Mouse (Mus musculus) liver, embryonic 16.5 days (tissue): ENCODE results near the gene Sdr9c7. TPM values are rescaled to one million over a fixed set of nuclear protein-coding genes. Genes with fewer than 3 reads are reported as not detected.

Experiments
- ATAC-seq: fragments of 200-750 bp; cut with Nextera tagmentation; 2 replicates; pipeline ENCODE4 v1.8.0; 2017; ENCODE audit warnings: low read depth, mild to moderate bottlenecking, moderate number of reproducible peaks, moderate library complexity
- H3K27ac ChIP-seq: fragments of 300-500 bp; sonication (generic); 2 replicates; pipeline ENCODE4 v1.5.1; 2014; ENCODE audit warnings: mild to moderate bottlenecking, low read length
- H3K27me3 ChIP-seq: fragments of 300-500 bp; sonication (generic); 2 replicates; pipeline ENCODE4 v1.6.1; 2014; ENCODE audit warnings: low read depth, low read length, mixed read lengths; ENCODE audit not compliant: control insufficient read depth, insufficient read depth
- H3K36me3 ChIP-seq: fragments of 300-500 bp; sonication (generic); 2 replicates; pipeline ENCODE4 v1.6.1; 2014; ENCODE audit warnings: mild to moderate bottlenecking; ENCODE audit not compliant: control insufficient read depth, insufficient read depth
- H3K4me1 ChIP-seq: fragments of 300-500 bp; sonication (generic); 2 replicates; pipeline ENCODE4 v1.6.1; 2014; ENCODE audit warnings: low read depth, low read length, mixed read lengths; ENCODE audit not compliant: control insufficient read depth
- H3K4me2 ChIP-seq: fragments of 300-500 bp; sonication (generic); 2 replicates; pipeline ENCODE4 v1.6.1; 2014; ENCODE audit warnings: low read depth, low read length, mixed read lengths
- H3K4me3 ChIP-seq: fragments of 300-500 bp; sonication (generic); 2 replicates; pipeline ENCODE4 v1.5.1; 2014; ENCODE audit warnings: low read depth, mild to moderate bottlenecking, low read length
- H3K9ac ChIP-seq: fragments of 300-500 bp; sonication (generic); 2 replicates; pipeline ENCODE4 v1.6.1; 2014; ENCODE audit warnings: low read depth, low read length
- H3K9me3 ChIP-seq: fragments of 300-500 bp; sonication (generic); replicated peaks from 2 replicates; pipeline ENCODE4 v1.6.1; 2016; ENCODE audit warnings: low read length; ENCODE audit not compliant: control insufficient read depth
- WGBS: fragments of 180-500 bp; shearing (Covaris S2); extraction: QIAGEN DNeasy Blood & Tissue Kit; methylation state at CpG from one replicate; pipeline ENCODE4 v1.1.7; 2014; ENCODE audit not compliant: insufficient replicate concordance; 5-methylcytosine and 5-hydroxymethylcytosine counted together
- polyA plus RNA-seq: library from polyadenylated mRNA; unstranded; fragments of >200 nt; fragmentation: Nextera tagmentation; extraction: Ambion mirVana; gene quantifications from 2 replicates; pipeline ENCODE4 v1.2.1, GENCODE M21; 2015

The Sdr9c7 gene
- polyA plus RNA-seq: not detected in 2 replicates

GRCm38 (mm10) chr10:127898218-127898617 is at the start of gene Sdr9c7:
TSS of gene Sdr9c7 (plus strand) at chr10:127898518.
- no peak within 1 kb of the TSS for H3K9ac ChIP-seq
- no peaks in the 10 kb centered on the region for H3K4me1 ChIP-seq
- no peak within 1 kb of the TSS for H3K27ac ChIP-seq
- no peaks in the 10 kb centered on the region for H3K27me3 ChIP-seq
- no peak for ATAC-seq
- whole genome bisulfite sequencing: 65% methylated on average over 2 of the region's 2 CpGs
- no peak within 1 kb of the TSS for H3K4me3 ChIP-seq
- H3K9me3 ChIP-seq: no peaks in the 10 kb centered on the region
- no peak within 1 kb of the TSS for H3K4me2 ChIP-seq
- H3K36me3 ChIP-seq: no peaks in the 10 kb centered on the region

GRCm38 (mm10) chr10:127849628-127850027 is 48.7 kb upstream of the Sdr9c7 start, which contains the start of gene Rdh19:
TSS of gene Rdh19 (plus strand) at chr10:127849928.
- H3K27ac ChIP-seq: no peak within 1 kb of the TSS
- H3K9me3 ChIP-seq: no peaks in the 10 kb centered on the region
- H3K27me3 ChIP-seq: no peaks in the 10 kb centered on the region
- 55% methylated on average over 1 of the region's 1 CpGs for WGBS
- no peak within 1 kb of the TSS for H3K4me2 ChIP-seq
- no peak within 1 kb of the TSS for H3K9ac ChIP-seq
- no peaks in the 10 kb centered on the region for H3K36me3 ChIP-seq
- no peak for ATAC-seq
- no peak within 1 kb of the TSS for H3K4me3 ChIP-seq
- H3K4me1 ChIP-seq: no peaks in the 10 kb centered on the region; the same call in 1 of the 2 replicates

- ATAC-seq: no peak
Measured at GRCm38 (mm10) chr10:127856376-127856775, 41.9 kb upstream of the Sdr9c7 start.

GRCm38 (mm10) chr10:127864931-127865330 is 33.4 kb upstream of the Sdr9c7 start:
- Histone ChIP-seq H3K9ac (no peak overlapping the region), H3K9me3 (no peaks in the 10 kb centered on the region), H3K4me1 (no peaks in the 10 kb centered on the region), H3K27me3 (no peaks in the 10 kb centered on the region), H3K4me3 (no peak overlapping the region), H3K36me3 (no peaks in the 10 kb centered on the region), H3K4me2 (no peak overlapping the region), H3K27ac (no peak overlapping the region)
- ATAC-seq: no peak; the same call in 1 of the 2 replicates

More at GRCm38 (mm10) chr10:127856376-127856775, 41.9 kb upstream of the Sdr9c7 start:
- Histone ChIP-seq H3K4me2 (no peak overlapping the region), H3K27me3 (no peaks in the 10 kb centered on the region), H3K9ac (no peak overlapping the region), H3K4me1 (no peaks in the 10 kb centered on the region), H3K4me3 (no peak overlapping the region), H3K9me3 (no peaks in the 10 kb centered on the region), H3K27ac (no peak overlapping the region), H3K36me3 (no peaks in the 10 kb centered on the region)

- ATAC-seq: no peak
- Histone ChIP-seq H3K9me3 (no peaks in the 10 kb centered on the region), H3K27me3 (no peaks in the 10 kb centered on the region), H3K36me3 (no peaks in the 10 kb centered on the region), H3K4me1 (no peaks in the 10 kb centered on the region), H3K9ac (no peak within 1 kb of the TSS), H3K4me3 (no peak within 1 kb of the TSS), H3K4me2 (no peak within 1 kb of the TSS), H3K27ac (no peak within 1 kb of the TSS)
- 47% methylated on average over 3 of the region's 3 CpGs for WGBS
Measured at GRCm38 (mm10) chr10:127866232-127866631, 32.1 kb upstream of the Sdr9c7 start, which contains the start of gene Rdh16f2. TSS of gene Rdh16f2 (plus strand) at chr10:127866474.

GRCm38 (mm10) chr10:127872484-127872883 is 25.8 kb upstream of the Sdr9c7 start:
- ATAC-seq: no peak
- Histone ChIP-seq H3K27me3 (no peaks in the 10 kb centered on the region), H3K4me2 (no peak overlapping the region), H3K27ac (no peak overlapping the region), H3K4me1 (no peaks in the 10 kb centered on the region), H3K4me3 (no peak overlapping the region), H3K9ac (no peak overlapping the region), H3K36me3 (no peaks in the 10 kb centered on the region), H3K9me3 (no peaks in the 10 kb centered on the region)
- WGBS: 47% methylated on average over 4 of the region's 4 CpGs

- H3K4me3 ChIP-seq: no peak overlapping the region
- H3K27ac ChIP-seq: peak overlapping the region; percentile 69
Measured at GRCm38 (mm10) chr10:127877681-127878080, 20.6 kb upstream of the Sdr9c7 start.

GRCm38 (mm10) chr10:127878262-127879057 is 19.9 kb upstream of the Sdr9c7 start:
- Histone ChIP-seq H3K4me1 (peaks cover 12% of the 10 kb centered on the region), H3K4me2 (no peak overlapping the region), H3K27ac (peak overlapping the region; percentile 69), H3K9me3 (no peaks in the 10 kb centered on the region), H3K27me3 (no peaks in the 10 kb centered on the region), H3K9ac (no peak overlapping the region), H3K4me3 (no peak overlapping the region), H3K36me3 (no peaks in the 10 kb centered on the region)
- peak; percentile 19; the same call in 1 of the 2 replicates for ATAC-seq
- WGBS: 32% methylated on average over 3 of the region's 3 CpGs

More at GRCm38 (mm10) chr10:127877681-127878080, 20.6 kb upstream of the Sdr9c7 start:
- no peak overlapping the region for H3K4me2 ChIP-seq
- H3K9me3 ChIP-seq: no peaks in the 10 kb centered on the region
- peak; percentile 83 for ATAC-seq
- H3K36me3 ChIP-seq: no peaks in the 10 kb centered on the region
- H3K4me1 ChIP-seq: peaks cover 12% of the 10 kb centered on the region
- no peaks in the 10 kb centered on the region for H3K27me3 ChIP-seq
- WGBS: 22% methylated on average over 2 of the region's 2 CpGs
- H3K9ac ChIP-seq: no peak overlapping the region

- Histone ChIP-seq H3K27ac (no peak overlapping the region), H3K4me3 (no peak overlapping the region), H3K4me2 (no peak overlapping the region), H3K27me3 (no peaks in the 10 kb centered on the region), H3K36me3 (no peaks in the 10 kb centered on the region), H3K4me1 (peaks cover 12% of the 10 kb centered on the region), H3K9ac (no peak overlapping the region), H3K9me3 (no peaks in the 10 kb centered on the region)
- peak; percentile 53 for ATAC-seq
- WGBS: 45% methylated on average over 3 of the region's 3 CpGs
Measured at GRCm38 (mm10) chr10:127879155-127879688, 19.1 kb upstream of the Sdr9c7 start.
